Mouse (Mus musculus): ENCODE results near the gene Cnot3.

DNA sequence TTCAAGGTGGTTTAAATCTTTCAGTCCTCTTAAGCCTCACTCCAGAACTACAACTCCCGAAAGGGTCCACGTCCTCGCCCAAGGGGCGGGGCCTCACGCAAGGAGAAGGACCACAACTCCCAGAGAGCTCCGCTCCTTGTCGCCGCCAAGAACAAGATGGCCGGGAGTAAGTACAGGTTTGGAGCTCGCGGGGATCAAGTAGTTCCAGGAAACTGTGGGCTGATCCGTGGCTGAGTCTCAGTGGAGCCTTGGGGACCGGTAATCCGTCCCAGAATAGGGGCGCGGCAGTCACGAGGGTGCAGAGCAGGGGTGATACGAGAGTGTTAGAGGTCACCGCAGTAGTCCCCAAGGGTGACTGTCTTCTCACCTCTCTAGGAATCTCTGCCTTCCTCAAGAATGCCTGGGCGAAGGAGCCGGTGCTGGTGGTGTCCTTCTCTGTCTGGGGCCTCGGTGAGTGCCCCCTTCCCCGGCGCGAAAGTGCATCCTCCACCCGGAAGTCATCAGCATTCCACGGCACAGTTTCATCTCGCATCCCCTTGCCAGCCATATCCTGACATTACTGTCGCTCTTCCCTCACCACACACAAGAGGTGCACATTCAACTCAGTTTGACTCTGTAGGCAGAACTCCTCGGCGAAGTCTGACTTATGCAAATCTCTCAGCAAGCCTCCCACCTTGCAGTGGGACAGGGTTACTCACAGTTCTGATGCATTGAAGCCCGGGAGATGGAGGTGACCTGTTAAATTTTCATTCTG is 27.6 kb upstream of the Cnot3 start, which contains the start of gene Ndufa3:
- TF ChIP-seq CTCF (IDR thresholded peaks at IDR 0.05; ENCODE audit: extremely low read depth, insufficient read length, insufficient replicate concordance, low read depth, low read length) (no peak), POLR2A (IDR thresholded peaks at IDR 0.05; ENCODE audit: low read depth, low read length) (peak; percentile 74)

All from small intestine, adult 2 months (tissue).